Mouse (Mus musculus): ENCODE measurements around the gene Stac3. TPM values are rescaled to one million over a fixed set of nuclear protein-coding genes. Genes with fewer than 3 reads are reported as not detected.

Gene Stac3
- polyA plus RNA-seq, 1 experiment = 3.9 TPM

DNA sequence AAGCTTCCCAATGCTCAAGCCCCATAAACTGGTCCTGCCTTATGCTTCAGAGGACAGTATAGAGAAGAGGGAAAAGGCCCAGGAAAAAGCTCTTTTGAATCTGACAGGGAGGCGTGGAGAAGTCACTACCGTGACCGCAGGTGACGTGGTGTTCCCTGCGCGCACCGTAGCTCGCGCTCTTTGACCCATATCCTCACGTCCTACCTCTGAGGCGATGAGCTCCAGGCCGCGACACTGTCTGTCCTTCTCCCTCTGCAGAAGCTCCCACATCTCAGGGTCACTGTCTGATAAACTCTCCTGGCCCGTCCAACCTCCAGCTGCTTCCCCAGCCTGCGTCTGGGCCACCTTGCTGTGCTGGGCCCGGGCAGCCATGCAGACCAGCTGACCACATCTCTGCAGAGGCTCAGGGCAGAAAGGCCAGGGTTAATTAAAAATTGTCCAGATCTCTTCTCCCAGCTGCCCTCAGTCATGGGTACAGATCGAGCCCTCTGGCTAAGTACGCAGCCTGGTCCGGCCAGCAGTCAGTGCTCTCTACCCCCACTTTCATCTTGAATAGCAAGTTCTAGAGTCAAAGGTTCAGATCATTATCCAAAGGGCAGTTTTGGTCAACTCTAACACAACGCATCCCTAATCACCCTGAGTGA lies 19.4 kb downstream of the Stac3 start:
- Histone ChIP-seq H3K4me1 (peaks cover 57% of the 10 kb centered on the region), H3K27me3 (replicated peaks) (peaks cover 25% of the 10 kb centered on the region), H3K4me3 (replicated peaks) (peak overlapping the region; percentile 94), H3K36me3 (replicated peaks; ENCODE audit: low read length) (peaks cover 47% of the 10 kb centered on the region), H3K9me3 (no peaks in the 10 kb centered on the region)
- TF ChIP-seq FLI1 (IDR thresholded peaks at IDR 0.05; ENCODE audit: low read length) = no peak
- TF ChIP-seq GATA1 (IDR thresholded peaks at IDR 0.05; ENCODE audit: borderline replicate concordance, low read length) = no peak

- no peak for TF ChIP-seq FLI1 (IDR thresholded peaks at IDR 0.05; ENCODE audit: low read length)
- TF ChIP-seq GATA1 (IDR thresholded peaks at IDR 0.05; ENCODE audit: borderline replicate concordance, low read length) = no peak
- Histone ChIP-seq H3K27me3 (replicated peaks) (peaks cover 28% of the 10 kb centered on the region), H3K9me3 (no peaks in the 10 kb centered on the region), H3K4me3 (replicated peaks) (peak overlapping the region; percentile 94), H3K4me1 (peaks cover 61% of the 10 kb centered on the region), H3K36me3 (replicated peaks; ENCODE audit: low read length) (peaks cover 43% of the 10 kb centered on the region)
Measured at GRCm38 (mm10) chr10:127521611-127522080, 20.2 kb downstream of the Stac3 start.

DNA sequence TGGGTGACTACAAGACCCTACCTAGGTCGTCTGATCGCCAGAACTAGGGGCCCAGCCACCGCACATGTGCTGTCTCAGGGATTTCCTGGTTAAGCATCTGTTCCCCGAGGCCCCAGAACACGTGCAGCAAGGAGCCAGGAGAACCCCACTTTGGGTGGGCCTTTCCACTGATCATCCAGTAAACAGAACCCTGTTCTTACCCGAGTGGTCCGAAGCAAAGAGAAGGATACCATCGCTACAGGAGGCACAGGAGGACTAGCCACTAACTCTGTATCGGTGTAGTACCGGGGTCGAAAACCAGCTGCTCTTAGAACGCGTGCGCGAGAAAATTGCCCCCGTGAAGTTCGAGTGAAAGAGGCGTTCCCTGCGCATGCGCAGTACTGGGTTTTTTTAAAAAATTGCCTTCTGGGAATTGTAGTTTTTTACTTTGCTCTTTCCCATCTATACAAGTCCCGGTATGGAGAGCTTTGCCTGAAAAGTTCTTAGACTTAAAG lies 20.6 kb downstream of the Stac3 start, which contains the start of gene Shmt2:
TSS of gene Shmt2 (minus strand) at position 357 of the 494 bp plus-strand sequence.
- Histone ChIP-seq H3K4me1 (peaks cover 64% of the 10 kb centered on the region), H3K36me3 (replicated peaks; ENCODE audit: low read length) (peaks cover 38% of the 10 kb centered on the region), H3K9me3 (no peaks in the 10 kb centered on the region), H3K27me3 (replicated peaks) (peaks cover 33% of the 10 kb centered on the region), H3K4me3 (replicated peaks) (peak within 1 kb of the TSS; percentile 94)
- no peak for TF ChIP-seq GATA1 (IDR thresholded peaks at IDR 0.05; ENCODE audit: borderline replicate concordance, low read length)
- no peak for TF ChIP-seq FLI1 (IDR thresholded peaks at IDR 0.05; ENCODE audit: low read length)

- H3K27me3 ChIP-seq (replicated peaks) = peaks cover 59% of the 10 kb centered on the region
Measured at GRCm38 (mm10) chr10:127524646-127525255, 23.3 kb downstream of the Stac3 start.

DNA sequence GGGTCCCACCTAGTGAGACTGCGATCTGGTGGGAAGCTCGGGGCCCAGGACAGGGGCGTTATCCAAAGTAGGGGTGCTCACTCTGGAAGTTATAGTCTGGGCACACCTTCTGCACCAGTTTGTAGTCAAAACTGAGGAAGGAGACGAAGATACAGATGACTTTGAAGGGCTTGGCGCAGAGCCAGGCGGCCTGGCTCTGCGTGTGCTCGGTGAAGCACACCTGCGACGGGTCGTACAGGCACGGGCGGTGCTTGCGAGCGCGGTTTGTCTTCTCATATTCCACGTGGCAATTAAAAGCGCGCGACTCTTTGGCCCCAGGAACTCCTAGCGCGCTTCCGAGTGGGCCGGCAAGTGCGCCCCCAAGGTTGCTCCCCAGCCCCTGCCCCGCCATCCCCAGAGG lies 24.6 kb downstream of the Stac3 start:
- Histone ChIP-seq H3K4me3 (replicated peaks) (peak overlapping the region; percentile 91), H3K4me1 (peaks cover 58% of the 10 kb centered on the region), H3K36me3 (replicated peaks; ENCODE audit: low read length) (no peaks in the 10 kb centered on the region), H3K9me3 (no peaks in the 10 kb centered on the region), H3K27me3 (replicated peaks) (peaks cover 72% of the 10 kb centered on the region)
- no peak for TF ChIP-seq GATA1 (IDR thresholded peaks at IDR 0.05; ENCODE audit: borderline replicate concordance, low read length)
- no peak for TF ChIP-seq FLI1 (IDR thresholded peaks at IDR 0.05; ENCODE audit: low read length)

More at GRCm38 (mm10) chr10:127524646-127525255, 23.3 kb downstream of the Stac3 start:
- H3K4me1 ChIP-seq = peaks cover 67% of the 10 kb centered on the region
- H3K9me3 ChIP-seq = no peaks in the 10 kb centered on the region
- no peak for TF ChIP-seq GATA1 (IDR thresholded peaks at IDR 0.05; ENCODE audit: borderline replicate concordance, low read length)
- TF ChIP-seq FLI1 (IDR thresholded peaks at IDR 0.05; ENCODE audit: low read length) = no peak
- H3K4me3 ChIP-seq (replicated peaks) = no peak overlapping the region
- peaks cover 12% of the 10 kb centered on the region for H3K36me3 ChIP-seq (replicated peaks; ENCODE audit: low read length)

DNA sequence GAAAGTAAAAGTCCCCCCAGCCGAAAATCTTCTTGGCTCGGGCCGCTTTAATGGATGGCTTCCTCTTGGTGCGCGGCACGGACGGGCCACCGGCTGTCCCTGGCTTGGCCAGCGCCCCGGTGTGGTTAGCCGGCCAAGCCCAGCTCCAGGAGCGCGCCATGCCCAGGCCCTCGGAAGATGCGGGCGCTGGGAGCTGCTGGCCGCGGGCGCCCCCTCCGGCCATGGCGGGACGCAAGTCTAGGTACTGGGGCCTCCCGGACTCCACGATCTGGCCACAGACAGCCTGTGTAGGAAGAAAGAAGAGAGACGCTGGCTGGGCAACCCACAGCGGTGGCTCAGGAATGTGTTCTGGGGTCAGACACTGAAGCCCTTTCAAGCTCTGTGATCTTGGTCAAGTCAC lies 25.2 kb downstream of the Stac3 start:
- TF ChIP-seq FLI1 (IDR thresholded peaks at IDR 0.05; ENCODE audit: low read length) = no peak
- no peak for TF ChIP-seq GATA1 (IDR thresholded peaks at IDR 0.05; ENCODE audit: borderline replicate concordance, low read length)
- Histone ChIP-seq H3K27me3 (replicated peaks) (peaks cover 79% of the 10 kb centered on the region), H3K36me3 (replicated peaks; ENCODE audit: low read length) (no peaks in the 10 kb centered on the region), H3K4me3 (replicated peaks) (peak overlapping the region; percentile 91), H3K4me1 (peaks cover 52% of the 10 kb centered on the region), H3K9me3 (no peaks in the 10 kb centered on the region)

DNA sequence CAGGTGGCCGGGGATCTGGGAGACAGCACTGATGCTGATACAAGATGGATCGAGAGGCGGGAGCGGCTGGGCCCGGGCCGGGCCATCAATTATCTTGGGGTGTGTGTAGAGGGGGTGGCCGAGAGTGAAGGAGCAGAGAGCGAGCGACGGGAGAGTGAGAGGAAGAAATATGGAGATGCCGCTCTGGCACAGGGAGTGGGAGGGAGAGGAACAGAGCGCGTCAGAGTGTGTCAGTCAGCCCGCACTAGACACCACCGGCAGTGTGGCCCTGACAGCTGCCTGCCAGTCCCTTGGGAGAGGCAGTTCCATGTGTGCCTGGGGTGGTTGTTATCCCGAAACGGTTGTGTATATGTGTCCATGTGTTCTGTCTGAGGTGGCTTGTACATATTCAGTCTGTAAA lies 26.0 kb downstream of the Stac3 start:
- Histone ChIP-seq H3K36me3 (replicated peaks; ENCODE audit: low read length) (no peaks in the 10 kb centered on the region), H3K4me3 (replicated peaks) (peak overlapping the region; percentile 50), H3K9me3 (no peaks in the 10 kb centered on the region), H3K27me3 (replicated peaks) (peaks cover 87% of the 10 kb centered on the region), H3K4me1 (peaks cover 54% of the 10 kb centered on the region)
- no peak for TF ChIP-seq FLI1 (IDR thresholded peaks at IDR 0.05; ENCODE audit: low read length)
- no peak for TF ChIP-seq GATA1 (IDR thresholded peaks at IDR 0.05; ENCODE audit: borderline replicate concordance, low read length)

- H3K4me3 ChIP-seq (replicated peaks) = no peak overlapping the region
- no peaks in the 10 kb centered on the region for H3K36me3 ChIP-seq (replicated peaks; ENCODE audit: low read length)
- H3K4me1 ChIP-seq = peaks cover 62% of the 10 kb centered on the region
- H3K9me3 ChIP-seq = peaks cover 4% of the 10 kb centered on the region; the same call in 1 of the 2 replicates
- peaks cover 100% of the 10 kb centered on the region for H3K27me3 ChIP-seq (replicated peaks)
- no peak for TF ChIP-seq FLI1 (IDR thresholded peaks at IDR 0.05; ENCODE audit: low read length)
- TF ChIP-seq GATA1 (IDR thresholded peaks at IDR 0.05; ENCODE audit: borderline replicate concordance, low read length) = no peak
Measured at GRCm38 (mm10) chr10:127530945-127531344, 29.5 kb downstream of the Stac3 start.

DNA sequence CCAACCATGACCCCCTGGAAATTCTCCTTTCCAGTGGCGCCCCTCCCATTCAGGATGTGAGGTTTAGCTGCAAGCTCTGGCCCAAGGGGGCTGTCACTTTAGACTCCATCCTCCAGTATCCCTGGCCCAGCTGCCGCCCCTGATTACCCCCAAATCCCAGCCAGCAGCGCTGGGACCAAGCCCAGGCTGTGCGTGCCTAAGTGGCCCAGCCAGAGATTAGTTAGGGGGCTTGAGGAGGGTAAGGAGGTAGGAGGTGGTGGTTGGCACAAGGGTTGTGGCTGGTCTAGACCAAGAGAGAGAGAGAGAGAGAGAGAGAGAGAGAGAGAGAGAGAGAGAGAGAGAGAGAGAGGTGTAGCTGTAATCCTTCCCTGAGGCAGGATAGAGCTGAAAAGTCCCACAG lies 30.1 kb downstream of the Stac3 start:
- Histone ChIP-seq H3K27me3 (replicated peaks) (peaks cover 100% of the 10 kb centered on the region), H3K4me3 (replicated peaks) (no peak overlapping the region), H3K36me3 (replicated peaks; ENCODE audit: low read length) (no peaks in the 10 kb centered on the region), H3K4me1 (peaks cover 56% of the 10 kb centered on the region), H3K9me3 (peaks cover 4% of the 10 kb centered on the region; the same call in 1 of the 2 replicates)
- TF ChIP-seq GATA1 (IDR thresholded peaks at IDR 0.05; ENCODE audit: borderline replicate concordance, low read length) = no peak
- no peak for TF ChIP-seq FLI1 (IDR thresholded peaks at IDR 0.05; ENCODE audit: low read length)
